Mouse (Mus musculus) heart, postnatal 10 days (tissue): ENCODE data around the gene Itih3. TPM values are rescaled to one million over a fixed set of nuclear protein-coding genes. Genes with fewer than 3 reads are reported as not detected.

Experiments used
- DNase-seq, 2 experiments: peaks; one replicate each; pipeline ENCODE4 v3.0.0; 2021
- intact Hi-C: fragments of 180-260 bp; cut with DNase I; formaldehyde crosslinking; loops from one replicate; pipeline ENCODE4 v1.15.1; 2025
- total RNA-seq, 2 experiments: library from RNA; stranded (reverse); gene quantifications; 2 replicates each; pipeline ENCODE4 v1.2.3; 2021

Itih3 gene
- under 1 TPM; 0.64 to 0.89 TPM for total RNA-seq

GRCm38 (mm10) chr14:30923375-30924105, at the start of gene Itih3:
TSS of gene Itih3 (minus strand) at chr14:30923760.
- intact Hi-C loops: no loop called here
- no peak for DNase-seq

- intact Hi-C loops: no loop called here
- no peak for DNase-seq
These were observed 36.8 kb upstream of the Itih3 start for GRCm38 (mm10) chr14:30960366-30960765.

DNA sequence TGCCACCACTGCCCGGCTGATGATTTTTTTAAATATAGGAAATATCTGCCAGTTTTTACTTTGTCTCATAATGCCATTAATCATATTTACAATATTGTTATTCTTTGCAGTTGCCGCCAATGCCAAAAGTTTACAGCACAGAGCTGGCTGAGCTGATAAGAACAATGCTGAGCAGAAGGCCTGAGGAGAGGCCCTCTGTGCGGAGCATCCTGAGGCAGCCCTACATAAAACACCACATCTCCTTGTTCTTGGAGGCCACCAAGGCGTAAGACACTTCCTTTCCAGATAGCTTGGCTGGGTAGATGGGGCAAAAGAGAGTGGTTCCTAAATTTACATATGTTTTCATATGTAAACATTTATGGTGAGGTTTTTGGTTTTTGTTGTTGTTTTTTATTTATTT, 35.5 kb upstream of the Itih3 start:
- DNase-seq: no peak
- intact Hi-C loops: no loop called here

- intact Hi-C loops: no loop called here
- no peak for DNase-seq
These were observed 35.0 kb upstream of the Itih3 start for GRCm38 (mm10) chr14:30958517-30958916.

DNA sequence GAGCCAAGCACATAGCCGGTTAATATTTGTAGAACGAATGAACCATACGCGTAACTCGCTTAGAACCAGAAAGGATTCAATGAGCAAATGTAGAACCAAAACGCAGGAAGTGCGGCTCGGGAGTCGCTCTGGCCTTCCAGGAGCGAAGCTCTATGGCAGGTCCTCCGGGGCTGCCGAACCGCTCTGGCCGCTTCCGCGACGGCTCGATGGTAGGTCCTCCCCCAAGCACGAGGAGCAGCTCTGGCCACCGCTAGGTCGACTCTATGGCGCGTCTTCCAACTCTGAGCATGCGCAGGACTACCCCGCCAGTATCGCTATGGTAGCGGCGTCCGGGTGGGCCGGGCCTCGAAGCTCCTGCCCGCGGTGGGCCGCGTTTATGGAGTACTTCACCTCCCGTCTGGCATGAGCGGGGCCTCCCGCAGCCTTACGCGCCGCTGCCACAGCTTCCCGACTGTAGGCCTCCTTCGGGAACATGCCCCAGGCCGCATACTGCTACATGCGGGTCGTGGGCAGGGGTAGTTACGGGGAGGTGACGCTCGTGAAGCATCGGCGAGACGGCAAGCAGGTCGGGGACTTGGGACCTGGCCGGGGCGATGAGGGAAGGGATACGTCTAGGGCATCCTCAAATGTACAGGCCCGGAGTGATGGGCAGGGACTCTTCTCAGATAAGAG, 27.7 kb upstream of the Itih3 start, which contains the start of gene Nek4:
TSS of gene Nek4 (plus strand) at position 224 of the 672 bp plus-strand sequence.
- intact Hi-C loops: loop anchor here (1.0 kb wide), 1 partner anchor 68 kb away; the partner anchor contains the start of genes Gnl3 and Pbrm1

DNA sequence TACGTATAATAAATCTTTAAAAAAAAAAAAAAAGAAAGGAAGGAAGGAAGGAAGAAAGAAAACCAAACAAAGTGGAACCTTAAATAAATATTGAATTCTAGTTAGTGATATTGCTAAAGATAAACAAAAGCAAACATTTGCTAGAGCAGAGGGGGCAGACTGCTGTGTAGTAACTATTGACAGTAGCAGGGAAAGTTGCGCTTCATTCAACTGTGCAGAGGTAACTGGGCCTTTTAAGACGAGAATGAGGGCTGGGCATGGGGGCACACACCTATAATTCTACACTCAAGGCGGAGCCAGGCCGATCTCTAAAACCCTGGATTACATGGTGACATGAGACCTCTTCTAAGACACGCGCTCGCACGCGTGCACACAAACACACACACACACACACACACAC, 26.4 kb upstream of the Itih3 start:
- intact Hi-C loops: no loop called here
- DNase-seq: no peak

More for the DNA sequence above, 27.7 kb upstream of the Itih3 start, which contains the start of gene Nek4:
- DNase-seq: peak; percentile 98

- no peak for DNase-seq
- intact Hi-C loops: loop anchor here (2.0 to 5.0 kb wide), 2 partner anchors 62 to 78 kb away; no protein-coding TSS in a partner anchor
These were observed 21.2 kb upstream of the Itih3 start for GRCm38 (mm10) chr14:30944745-30945144.

- intact Hi-C loops: loop anchor here (2.0 to 5.0 kb wide), 2 partner anchors 62 to 77 kb away; no protein-coding TSS in a partner anchor
- peak; percentile 68 to 80 for DNase-seq
These were observed 20.5 kb upstream of the Itih3 start for GRCm38 (mm10) chr14:30943860-30944674.

GRCm38 (mm10) chr14:30943038-30943437, 19.5 kb upstream of the Itih3 start, which contains the start of gene Itih1:
TSS of gene Itih1 (minus strand) at chr14:30943289.
- DNase-seq: no peak
- intact Hi-C loops: loop anchor here (5.0 kb wide), 1 partner anchor 61 kb away; no protein-coding TSS in a partner anchor

- DNase-seq: no peak
- intact Hi-C loops: loop anchor here (5.0 kb wide), 1 partner anchor 60 kb away; no protein-coding TSS in a partner anchor
These were observed 18.7 kb upstream of the Itih3 start for GRCm38 (mm10) chr14:30942254-30942653.

DNA sequence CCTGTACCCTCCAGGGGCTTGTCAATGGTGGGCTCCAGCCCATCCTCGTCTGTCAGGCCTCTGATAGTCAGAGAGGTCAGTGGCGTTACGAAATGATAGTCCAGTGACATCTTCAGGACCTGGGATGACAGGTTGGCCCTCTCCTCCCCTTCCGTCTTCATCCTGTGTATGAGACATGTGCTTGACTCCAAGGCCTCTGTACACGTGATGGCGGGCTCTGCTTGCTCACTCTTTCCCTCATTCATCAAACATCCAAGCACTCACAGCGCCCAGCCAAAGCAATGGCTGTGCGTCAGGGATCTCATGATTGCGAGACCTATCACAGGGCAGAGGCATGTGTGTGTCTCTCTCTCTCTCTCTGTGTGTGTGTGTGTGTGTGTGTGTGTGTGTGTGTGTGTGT, 9.8 kb upstream of the Itih3 start:
- intact Hi-C loops: no loop called here
- no peak for DNase-seq

DNA sequence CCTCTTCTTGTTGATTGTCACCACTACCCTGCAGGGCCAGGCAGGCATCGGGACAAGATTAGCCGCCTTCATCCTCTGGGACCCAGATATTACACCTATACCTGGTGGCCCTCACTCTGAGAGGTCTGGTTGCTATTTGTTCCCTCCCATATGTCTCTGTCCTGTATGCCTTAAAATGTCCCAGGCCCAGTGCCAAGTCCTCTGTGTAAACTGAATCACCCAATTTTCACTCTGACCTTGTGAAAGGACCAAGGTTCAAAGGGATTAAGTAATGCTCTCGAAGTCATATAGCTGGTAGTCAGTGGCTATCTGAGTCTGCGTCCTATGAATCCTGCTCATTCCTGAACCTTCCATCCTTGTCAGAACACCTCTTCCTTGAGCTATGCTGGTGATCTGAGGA, 6.8 kb upstream of the Itih3 start:
- intact Hi-C loops: no loop called here
- DNase-seq: no peak

DNA sequence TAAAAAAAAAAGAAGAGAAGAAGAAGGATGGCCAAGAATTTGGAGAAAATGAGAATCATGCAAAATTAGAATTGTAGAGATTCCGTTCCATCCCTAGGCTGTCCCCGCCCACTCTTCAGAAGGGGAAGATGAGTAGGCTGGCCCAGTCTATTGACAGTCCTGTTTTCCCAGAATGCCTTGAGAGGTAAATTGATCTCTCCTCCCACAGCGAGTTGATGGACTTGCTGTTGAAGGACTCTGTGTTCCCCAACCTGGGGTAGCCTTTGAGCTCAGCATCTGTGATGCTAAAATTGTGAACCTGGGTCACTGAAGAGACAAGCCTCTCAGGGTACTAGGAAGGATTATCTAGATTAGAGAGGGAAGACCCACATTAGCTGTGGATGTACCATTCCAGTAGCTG, 1.9 kb upstream of the Itih3 start:
- DNase-seq: no peak
- intact Hi-C loops: no loop called here

DNA sequence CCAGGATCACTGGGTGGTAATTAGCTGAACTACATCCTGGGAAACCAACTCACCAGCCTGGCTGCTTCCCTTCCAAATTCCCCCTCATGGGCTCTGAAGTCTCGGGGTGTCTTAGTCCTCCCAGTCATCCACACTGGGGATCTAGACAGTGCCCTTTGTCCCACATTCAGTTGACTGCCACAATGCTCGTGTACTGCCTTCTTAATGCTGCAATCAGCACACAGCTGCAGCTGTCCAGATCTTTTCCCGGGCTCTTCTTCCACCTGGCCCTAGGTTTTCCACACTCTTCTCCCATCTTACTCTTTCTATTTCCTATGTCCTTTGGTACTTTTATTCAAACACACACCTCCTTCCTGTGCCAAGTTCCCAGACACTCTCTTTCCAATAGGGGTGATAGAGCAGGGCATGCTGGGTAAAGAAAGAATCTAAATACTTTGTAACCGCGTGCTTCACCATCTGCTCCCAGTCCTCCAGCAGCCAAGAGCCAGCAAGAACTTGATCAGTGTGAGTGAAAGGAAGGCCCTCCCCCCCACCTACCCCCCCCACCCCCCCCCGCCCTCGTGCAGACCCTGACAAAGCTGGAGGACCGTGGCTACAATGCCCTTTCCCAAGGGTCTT, 1.4 kb downstream of the Itih3 start:
- intact Hi-C loops: no loop called here
- DNase-seq: no peak

DNA sequence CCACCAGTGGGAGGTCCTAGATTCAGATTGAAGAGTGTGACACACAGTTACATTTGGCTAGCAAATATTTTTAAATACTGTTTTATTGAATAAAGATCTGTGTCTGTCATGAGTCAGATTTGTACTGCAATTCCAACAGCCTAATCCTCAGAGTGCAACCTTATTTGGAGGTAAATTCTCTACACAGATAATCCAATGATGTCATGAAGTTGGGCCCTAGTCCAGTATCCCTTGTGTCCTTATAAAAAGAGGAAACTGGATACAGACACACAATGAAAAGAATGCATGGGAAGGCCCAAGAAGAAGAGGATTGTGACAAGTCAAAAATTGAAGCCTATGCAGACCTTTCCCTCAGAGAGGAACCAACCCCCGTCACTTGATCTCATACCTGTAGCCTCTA, 7.0 kb downstream of the Itih3 start:
- intact Hi-C loops: no loop called here
- no peak for DNase-seq

- intact Hi-C loops: no loop called here
- peak in 1 of 2 experiments; percentile 26 for DNase-seq
These were observed 10.2 kb downstream of the Itih3 start for GRCm38 (mm10) chr14:30913404-30913803.

- no peak for DNase-seq
- intact Hi-C loops: no loop called here
These were observed 10.9 kb downstream of the Itih3 start for GRCm38 (mm10) chr14:30912641-30913040.

- intact Hi-C loops: no loop called here
- DNase-seq: no peak
These were observed 12.4 kb downstream of the Itih3 start for GRCm38 (mm10) chr14:30911141-30911540.

DNA sequence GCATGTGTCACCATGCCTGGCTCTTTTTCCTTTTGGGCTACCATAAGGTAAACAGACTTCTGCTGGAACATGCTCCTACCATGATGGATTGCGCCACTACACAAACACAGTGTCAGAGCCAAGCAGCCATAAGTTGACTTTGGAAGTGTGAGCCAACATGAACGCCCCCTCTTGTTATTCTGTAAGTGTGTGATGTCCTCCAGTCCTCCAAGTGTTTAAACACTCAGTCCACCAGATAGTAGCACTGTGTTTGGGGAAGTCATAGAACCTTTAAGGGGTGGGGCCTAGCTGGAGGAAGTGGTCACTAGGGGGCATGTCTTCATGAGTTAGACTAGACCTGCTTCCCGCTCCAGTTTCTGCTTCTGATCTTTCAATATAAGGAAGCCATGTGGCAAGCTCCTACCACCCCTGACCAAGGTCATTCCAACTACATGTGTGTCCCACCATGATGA, 15.7 kb downstream of the Itih3 start:
- peak in 1 of 2 experiments; percentile 7 for DNase-seq
- intact Hi-C loops: no loop called here

DNA sequence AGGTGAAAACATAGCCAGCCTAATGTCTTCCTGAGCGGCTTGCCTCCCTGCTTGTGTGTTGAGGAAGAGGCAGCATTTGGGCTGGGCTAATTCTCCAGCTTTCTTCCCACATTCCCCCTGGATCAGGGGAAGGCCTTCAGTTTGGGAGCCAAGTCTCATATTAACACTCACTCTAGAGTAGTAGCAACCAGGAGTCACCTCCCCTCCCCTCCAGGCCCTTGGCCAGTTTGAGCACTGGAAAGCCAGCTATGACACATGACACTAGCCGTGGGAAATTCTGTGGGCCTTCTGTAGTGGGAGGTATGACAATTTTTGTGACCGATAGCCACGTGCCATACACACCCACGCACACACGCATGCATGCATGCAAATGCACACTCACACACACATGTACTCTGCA, 17.6 kb downstream of the Itih3 start:
- intact Hi-C loops: no loop called here
- DNase-seq: peak in 1 of 2 experiments; percentile 28
